Mouse (Mus musculus) left cerebral cortex, postnatal 36 days (tissue): ENCODE results near the gene Pds5b. TPM values are rescaled to one million over a fixed set of nuclear protein-coding genes. Genes with fewer than 3 reads are reported as not detected.
"Not testable (repeated sequence)": the region's sequence is repeated elsewhere in the genome, so short reads cannot be mapped to it uniquely, and the experiment has no call there.

ENCODE experiments used
- DNase-seq, 2 experiments: peaks; one replicate each; pipeline ENCODE4 v3.0.0; 2021 to 2022; ENCODE audit warnings: low spot score in 2 of 2, mixed read lengths in 1 of 2
- intact Hi-C: fragments of 180-260 bp; cut with DNase I; formaldehyde crosslinking; loops from one replicate; pipeline ENCODE4 v1.15.1; 2025
- total RNA-seq, 2 experiments: library from RNA; stranded (reverse); gene quantifications; 2 replicates each; pipeline ENCODE4 v1.2.3; 2021

Gene Pds5b
- 10 to 100 TPM; 71.3 to 82.9 TPM for total RNA-seq

DNA sequence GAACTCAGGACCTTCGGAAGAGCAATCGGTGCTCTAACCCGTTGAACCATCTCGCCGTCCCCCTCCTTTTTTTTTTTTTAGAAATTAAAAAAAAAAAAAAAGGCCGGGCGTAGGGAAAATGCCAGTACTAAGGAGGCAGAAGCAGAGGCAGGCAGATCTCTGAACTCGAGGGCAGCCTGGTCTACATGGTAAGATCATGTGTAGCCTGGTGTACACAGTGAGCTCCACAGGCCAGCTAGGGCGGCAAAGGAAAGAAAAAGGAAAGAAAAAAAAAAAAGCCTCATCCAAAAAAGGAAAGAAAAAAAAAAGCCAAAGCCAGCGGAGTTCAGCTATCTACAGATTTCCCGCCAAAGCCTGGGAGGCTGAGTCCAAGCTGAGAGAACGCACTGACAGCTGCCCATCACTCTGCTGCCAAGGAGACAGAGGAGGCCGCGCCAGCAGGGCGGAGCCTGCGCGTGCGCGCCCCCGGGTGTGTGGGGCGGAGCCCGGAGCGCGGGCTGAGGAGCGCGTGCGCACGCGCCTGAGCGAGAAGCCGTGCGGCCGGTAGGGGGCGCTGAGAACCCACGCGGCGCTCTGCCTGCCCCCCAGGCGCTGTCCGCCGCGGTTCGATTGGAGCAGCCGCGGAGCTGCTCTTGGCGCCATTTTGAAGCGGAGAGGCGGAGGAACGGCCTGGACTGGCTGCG is at the start of gene Pds5b:
Pds5b (plus strand) TSS at position 587 of the 683 bp plus-strand sequence.
- DNase-seq = peak; percentile 91 to 94
- intact Hi-C loops = loop anchor here (5.0 to 10.0 kb wide), 3 partner anchors 44 to 572 kb away; no protein-coding TSS in a partner anchor

DNA sequence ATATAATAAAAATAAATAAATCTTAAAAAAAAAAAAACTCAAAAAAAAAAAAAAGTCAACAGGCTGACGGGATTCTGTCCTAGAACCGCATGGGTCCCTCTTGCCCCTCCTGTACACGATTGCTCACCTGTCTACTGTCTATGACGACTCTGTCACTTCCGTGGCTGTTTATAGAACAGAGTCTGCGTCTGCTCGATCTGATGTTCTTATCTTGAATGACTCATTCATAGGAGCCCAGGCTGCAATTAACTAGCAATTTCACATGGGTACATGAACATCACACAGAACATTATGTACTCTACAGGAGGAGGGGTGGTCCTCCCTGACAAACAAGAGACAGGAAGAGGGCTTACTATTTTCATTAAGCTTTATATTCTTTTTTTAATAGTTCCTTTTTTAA is 48.0 kb upstream of the Pds5b start:
- intact Hi-C loops = no loop called here
- no peak for DNase-seq

DNA sequence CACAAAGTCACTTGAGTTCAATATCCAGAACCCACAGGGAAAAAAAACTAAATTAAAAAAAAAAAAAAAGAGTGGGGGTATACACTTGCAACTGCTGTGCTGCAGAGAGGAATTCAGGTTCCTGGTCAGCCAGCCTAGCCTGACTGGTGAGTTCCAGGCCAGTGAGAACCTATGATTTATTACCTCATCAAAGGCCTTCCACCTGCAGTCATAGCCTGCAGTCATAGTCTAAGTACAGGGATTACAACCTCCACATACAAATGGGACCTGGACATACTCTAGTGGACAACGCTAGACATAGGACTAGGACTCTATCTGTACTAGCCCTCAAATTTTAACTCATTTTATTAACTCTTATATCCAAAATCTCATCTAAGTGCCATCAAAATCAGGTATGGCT is 44.3 kb upstream of the Pds5b start:
- no peak for DNase-seq
- intact Hi-C loops = no loop called here

DNA sequence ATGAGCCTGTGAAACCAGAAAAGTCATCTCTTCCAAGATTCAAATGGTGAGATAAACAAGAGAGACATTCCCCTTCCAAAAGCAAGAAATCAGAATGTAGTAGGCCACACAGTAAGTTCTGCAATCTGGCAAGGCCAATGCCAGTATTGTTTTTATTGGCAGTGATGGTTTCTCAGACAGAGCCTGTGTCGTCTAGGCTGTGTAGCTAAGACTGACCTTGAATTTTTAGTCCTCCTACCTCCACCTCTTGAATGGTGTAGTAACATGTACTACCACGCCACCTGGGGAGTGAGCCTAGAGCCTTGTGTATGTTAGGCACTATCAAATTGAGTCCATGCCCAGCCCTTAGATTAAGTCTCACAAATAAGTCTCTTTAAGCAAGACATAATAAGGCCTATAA is 43.8 kb upstream of the Pds5b start:
- intact Hi-C loops = no loop called here
- DNase-seq = no peak

DNA sequence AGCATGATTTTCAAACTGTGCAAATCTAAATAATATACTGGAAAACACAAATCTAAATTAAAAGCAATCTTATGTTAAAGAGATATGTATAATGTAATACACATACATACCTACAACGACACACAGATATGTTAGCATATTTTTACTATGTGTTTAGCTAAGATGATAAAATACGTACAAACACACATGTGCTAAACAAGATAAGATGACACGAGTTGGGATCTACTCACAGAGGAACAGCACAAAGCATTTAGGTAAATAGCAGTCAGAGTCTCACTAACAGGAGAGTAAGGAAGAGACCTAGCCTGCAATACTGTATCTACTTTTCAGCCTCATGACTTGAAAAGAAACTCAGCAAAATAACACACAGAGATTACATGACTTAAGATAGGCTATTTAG is 32.1 kb upstream of the Pds5b start:
- intact Hi-C loops = no loop called here
- no peak for DNase-seq

DNA sequence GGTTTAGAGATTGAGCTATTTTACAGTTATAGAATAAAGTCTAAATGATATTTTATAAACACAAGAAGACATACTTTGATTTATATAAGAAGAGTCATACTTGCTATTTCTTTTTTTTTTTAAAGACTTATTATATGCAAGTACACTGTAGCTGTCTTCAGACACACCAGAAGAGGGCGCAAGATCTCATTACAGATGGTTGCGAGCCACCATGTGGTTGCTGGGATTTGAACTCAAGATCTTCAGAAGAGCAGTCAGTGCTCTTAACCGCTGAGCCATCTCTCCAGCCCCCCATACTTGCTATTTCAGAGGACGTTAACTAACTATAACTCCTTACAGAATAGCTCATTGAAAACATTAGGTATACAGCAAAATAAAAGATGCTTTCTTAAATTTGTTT is 30.1 kb upstream of the Pds5b start:
- intact Hi-C loops, DNase-seq: not testable (repeated sequence)

DNA sequence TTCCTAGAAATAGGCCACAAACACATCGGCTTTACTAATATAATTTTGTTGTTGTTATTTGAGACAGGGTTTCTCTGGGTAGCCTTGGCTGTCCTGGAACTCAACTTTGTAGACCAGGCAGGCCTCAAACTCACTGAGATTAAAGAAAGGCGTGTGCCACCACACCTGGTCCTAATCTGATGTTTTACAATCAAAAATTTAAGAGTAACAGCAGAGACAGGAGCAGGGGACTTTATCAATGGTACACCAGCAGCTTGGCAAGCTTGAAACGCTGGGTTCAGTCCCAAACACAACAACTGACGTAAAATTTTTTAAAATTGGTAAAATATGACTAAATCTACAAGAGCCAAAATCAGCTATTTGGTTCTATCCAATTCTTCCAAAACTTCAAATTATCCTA is 28.6 kb upstream of the Pds5b start:
- DNase-seq = no peak
- intact Hi-C loops = no loop called here

DNA sequence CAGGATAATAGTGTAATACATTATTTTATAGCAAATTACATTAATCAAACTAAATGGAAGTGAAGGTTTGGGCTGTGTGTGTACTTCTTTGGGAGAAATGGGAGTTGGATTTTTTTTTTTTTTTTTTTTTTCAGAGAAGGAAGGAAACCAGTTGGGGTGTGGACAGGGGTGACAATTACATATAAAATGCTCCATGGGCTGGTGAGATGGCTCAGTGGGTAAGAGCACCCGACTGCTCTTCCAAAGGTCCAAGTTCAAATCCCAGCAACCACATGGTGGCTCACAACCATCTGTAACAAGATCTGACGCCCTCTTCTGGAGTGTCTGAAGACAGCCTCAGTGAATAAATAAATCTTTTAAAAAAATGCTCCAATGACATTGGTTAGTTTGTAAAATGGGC is 21.0 kb upstream of the Pds5b start:
- DNase-seq = no peak

DNA sequence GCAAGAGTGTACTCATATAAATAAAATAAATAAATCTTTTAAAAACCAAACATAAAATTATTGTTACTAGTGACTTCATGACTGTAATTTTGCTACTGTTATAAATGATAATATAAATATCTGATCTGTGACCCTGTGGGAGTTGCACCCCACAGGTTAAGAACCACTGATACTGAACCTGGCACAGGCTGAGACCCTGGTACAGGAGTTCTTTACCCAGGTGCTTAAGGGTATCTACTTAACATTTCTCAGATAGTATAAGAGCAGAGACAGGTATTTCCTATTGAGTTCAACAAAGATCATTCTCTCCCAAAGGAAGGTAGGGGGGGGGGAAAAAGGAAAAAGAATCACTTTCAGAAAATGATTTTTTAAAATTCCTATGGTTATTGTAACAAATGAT is 19.0 kb upstream of the Pds5b start:
- DNase-seq = no peak
- intact Hi-C loops = no loop called here

More for the DNA sequence above, 21.0 kb upstream of the Pds5b start:
- intact Hi-C loops = no loop called here

DNA sequence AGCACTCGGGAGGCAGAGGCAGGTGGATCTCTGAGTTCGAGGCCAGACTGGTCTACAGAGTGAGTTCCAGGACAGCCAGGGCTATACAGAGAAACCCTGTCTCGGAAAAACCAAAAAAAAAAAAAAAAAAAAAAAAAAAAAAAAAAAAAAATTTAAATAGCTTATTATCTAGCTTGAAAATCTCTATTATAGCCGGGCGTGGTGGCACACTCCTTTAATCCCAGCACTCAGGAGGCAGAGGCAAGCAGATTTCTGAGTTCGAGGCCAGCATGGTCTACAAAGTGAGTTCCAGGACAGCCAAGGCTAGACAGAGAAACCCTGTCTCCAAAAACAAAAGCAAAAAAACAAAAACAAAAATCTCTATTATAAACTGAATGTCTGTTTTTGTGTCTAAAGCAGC is 14.1 kb upstream of the Pds5b start:
- DNase-seq, intact Hi-C loops: not testable (repeated sequence)

DNA sequence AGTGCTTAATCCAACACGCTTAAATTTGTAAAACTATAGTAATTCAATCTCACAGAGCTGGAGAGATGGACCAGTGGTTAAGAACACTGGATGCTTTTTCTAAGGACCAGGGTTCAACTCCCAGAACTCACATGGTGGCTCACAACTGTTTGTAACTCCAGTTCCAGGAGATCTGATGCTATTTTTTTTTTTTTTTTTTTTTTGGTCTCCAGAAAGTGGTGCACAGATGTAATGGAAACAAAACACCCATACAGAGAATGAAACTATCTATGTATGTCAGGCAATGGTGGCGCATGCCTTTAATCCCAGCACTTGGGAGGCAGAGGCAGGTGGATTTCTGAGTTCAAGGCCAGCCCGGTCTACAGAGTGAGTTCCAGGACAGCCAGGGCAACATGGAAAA is 13.2 kb upstream of the Pds5b start:
- intact Hi-C loops, DNase-seq: not testable (repeated sequence)

DNA sequence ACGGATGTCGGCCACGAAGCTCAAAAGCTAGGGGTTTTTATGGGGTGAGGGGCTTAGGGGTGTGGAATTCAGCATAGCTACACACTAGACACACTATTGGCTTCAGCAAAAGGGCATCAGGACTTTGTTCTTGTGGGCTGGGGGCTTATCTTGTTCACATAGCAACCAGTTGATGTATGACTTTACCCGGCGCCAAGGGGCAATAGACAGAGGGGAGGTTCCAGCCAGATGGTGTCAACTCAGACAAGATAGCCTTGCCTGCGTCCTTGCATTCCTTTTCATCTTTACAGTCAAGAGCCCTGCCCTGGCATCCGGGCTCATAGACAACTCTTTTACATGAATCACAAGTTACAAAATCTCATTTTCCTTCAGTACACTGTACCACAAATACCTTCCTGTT is 9.6 kb upstream of the Pds5b start:
- intact Hi-C loops = loop anchor here (2.0 kb wide), 1 partner anchor 141 kb away; the partner anchor contains the start of gene Brca2
- DNase-seq = not testable (repeated sequence)

DNA sequence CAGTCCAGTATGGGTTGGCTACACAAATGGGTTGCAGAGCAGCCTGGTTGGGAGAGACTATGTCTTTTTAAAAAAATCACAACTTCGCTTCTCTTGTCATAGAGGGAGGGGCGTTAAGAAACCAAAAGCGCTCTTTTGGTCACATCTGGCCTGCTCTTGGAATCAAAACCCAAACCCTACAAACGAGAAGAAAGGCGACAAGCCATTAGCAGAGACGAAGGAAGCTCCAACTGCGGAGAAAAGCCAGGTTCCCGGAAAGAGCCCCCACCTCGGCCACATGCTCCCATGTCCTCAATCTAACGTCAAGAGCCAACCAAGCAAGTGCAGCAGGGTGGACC is 8.8 kb upstream of the Pds5b start:
- no peak for DNase-seq
- intact Hi-C loops = loop anchor here (2.0 to 5.0 kb wide), 2 partner anchors 142 to 222 kb away; partner anchors contain the start of gene Brca2

DNA sequence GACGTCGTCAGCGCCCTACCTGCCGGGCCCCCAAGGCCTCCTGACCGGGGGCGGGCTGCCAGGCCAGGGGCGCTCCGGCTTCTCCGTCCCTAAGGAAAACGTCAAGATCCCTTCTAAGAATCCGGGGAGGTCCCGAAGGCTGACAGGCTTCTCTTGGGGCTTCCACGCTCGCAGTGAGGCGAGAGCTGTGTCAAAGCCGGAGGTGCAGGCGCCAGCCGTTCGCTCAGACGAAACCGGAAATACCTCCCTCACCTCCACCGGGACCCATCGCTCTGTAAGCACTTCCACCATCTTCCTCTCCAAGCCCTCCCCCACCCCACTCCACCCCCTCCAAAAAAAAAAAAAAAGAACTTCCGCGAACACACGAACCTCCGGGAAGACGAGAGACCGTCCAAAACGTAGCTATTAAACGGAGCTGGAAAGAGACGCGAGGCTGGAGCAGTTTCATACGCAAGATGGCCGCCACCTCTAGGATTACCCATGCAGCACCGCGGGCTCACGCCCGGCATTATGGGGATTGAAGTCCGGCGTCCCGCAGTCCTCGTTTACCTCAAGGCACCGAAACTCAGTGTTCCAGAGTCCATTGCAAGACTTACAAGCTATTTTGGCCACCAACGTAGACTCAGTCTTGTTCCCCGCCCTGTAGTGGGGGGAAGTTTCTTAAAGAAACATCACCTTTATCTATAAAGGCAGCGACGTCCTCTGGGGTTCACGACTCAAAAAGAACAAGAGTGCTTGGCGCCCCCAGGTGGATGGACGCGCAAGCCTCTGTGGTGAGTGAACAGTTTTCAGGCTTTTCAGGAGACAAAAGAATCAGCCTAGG is 8.2 kb upstream of the Pds5b start:
- intact Hi-C loops = loop anchor here (2.0 to 5.0 kb wide), 2 partner anchors 143 to 223 kb away; partner anchors contain the start of gene Brca2
- DNase-seq = peak; percentile 95 to 96

DNA sequence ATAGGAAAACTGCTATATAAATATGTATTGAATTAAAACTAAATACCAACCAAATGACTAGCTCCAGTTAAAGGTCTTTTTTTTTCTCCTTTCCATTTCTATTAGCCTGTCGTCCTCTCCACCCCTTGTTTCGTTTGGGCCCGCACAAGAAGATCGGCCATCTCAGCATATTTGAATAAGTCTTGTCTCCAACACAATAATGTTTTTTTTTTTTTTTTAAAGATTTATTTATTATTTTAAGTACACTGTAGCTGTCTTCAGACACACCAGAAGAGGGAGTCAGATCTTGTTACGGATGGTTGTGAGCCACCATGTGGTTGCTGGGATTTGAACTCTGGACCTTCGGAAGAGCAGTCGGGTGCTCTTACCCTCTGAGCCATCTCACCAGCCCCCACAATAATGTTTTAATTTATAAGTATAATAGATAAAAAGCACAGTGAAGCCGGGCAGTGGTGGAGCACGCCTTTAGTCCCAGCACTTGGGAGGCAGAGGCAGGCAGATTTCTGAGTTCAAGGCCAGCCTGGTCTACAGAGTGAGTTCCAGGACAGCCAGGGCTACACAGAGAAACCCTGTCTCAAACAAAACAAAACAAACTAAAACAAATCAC is 7.3 kb upstream of the Pds5b start, which contains the start of gene N4bp2l2:
N4bp2l2 (minus strand) TSS at position 51 of the 607 bp plus-strand sequence.
- not testable (repeated sequence) for DNase-seq
- intact Hi-C loops = loop anchor here (5.0 kb wide), 1 partner anchor 224 kb away; no protein-coding TSS in a partner anchor

DNA sequence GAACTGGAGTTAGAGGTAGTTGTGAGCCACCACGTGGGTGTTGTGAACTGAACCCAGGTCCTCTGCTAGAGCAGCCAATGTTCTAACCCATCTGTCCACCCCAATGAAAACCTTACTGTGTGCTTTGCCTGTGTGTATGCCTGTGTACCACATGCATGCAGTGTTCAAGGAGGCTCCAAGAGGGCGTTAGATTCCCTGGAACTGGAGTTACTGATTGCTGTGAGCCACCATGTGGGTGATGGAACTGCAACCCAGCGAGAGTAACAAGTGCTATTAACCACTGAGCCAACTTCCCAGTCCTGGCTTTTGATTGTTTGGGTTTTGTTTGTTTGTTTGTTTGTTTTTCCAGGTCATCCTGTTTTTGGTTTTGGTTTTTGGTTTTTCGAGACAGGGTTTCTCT is 4.8 kb upstream of the Pds5b start:
- no peak for DNase-seq
- intact Hi-C loops = loop anchor here (5.0 kb wide), 1 partner anchor 226 kb away; no protein-coding TSS in a partner anchor

DNA sequence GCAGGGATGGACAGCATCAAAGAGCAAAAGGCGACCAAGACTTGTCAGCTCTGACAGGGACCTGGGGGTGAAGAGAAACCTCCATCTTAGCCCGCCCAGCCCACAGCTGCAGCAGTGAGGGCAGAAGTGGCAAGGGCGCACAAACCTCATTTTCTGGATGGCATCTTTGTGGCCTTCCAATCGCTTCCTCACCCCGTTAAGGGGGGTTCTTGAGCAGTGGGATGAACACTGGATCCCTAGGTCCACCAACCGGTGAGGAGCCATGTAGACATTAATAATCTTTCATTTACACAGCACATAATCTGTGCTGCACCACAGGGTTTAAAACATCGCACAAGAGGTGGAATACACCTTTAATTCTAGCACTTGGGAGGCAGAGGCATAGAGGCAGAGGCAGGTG is 1.2 kb upstream of the Pds5b start:
- intact Hi-C loops = loop anchor here (5.0 to 10.0 kb wide), 3 partner anchors 45 to 572 kb away; no protein-coding TSS in a partner anchor

DNA sequence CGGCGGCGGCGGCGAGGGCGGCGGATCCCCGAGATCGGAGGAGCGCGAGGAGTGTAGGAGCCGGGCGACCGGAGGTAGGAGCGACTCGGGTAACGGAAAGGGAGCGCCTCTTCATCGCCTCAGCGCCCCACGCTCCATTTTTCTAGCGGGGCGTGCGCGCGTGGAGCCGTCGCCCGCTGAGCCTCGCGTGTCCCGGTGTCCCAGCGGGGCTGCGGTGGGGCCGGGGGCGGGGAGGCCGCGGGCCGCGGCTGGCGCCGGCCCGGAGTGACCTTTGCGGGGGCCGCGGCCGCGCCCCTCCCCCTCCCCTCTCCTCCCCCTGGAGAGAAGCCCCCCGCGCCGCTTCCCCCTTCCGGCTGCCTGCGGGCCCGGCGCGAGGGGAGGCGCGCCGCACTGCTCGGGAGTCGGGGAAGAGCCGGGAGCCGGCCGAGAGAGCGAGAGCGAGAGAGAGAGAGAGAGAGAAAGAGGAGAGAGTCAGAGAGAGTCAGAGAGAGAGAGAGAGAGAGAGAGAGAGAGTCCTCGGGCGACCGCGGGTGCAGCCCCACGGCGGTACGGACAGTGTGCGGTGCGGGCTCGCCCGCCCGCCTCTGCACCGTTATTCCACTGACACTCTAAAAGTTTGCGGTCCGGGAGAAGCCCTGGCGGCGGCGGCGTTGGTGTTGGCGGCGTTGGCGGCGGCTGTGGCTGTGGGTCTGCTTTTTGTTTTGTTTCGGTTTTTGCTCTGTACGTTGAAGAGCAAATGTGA is 512 bp downstream of the Pds5b start:
- intact Hi-C loops = loop anchor here (2.0 to 10.0 kb wide), 4 partner anchors 43 to 695 kb away; no protein-coding TSS in a partner anchor

More for the DNA sequence above, 1.2 kb upstream of the Pds5b start:
- no peak for DNase-seq

DNA sequence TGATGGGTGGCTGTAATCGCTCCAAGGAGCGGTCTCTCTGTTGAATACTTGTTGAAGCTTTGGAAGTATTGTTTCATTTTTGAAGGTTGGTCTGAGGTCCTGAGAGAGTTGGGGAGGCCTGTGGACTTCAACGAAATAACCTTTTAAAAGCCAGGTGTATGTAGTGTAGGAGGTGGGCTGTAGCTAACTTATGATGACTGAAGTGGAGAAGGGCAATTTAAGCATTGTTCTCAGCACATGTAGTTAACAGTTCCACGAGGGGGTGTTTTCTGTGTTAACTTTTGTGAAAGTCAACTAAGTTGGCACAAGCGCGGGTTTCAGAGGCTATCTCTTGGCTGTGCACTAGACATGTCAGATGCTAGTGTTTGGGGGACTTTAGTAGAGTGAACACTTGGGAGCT is 1.3 kb downstream of the Pds5b start:
- intact Hi-C loops = loop anchor here (2.0 to 10.0 kb wide), 4 partner anchors 42 to 694 kb away; no protein-coding TSS in a partner anchor
- DNase-seq = no peak

More for the DNA sequence above, 512 bp downstream of the Pds5b start:
- peak in 1 of 2 experiments; percentile 23 for DNase-seq
